Mouse (Mus musculus) midbrain, embryonic 11.5 days (tissue): ENCODE results near the gene Zeb2. TPM values are rescaled to one million over a fixed set of nuclear protein-coding genes. Genes with fewer than 3 reads are reported as not detected.

Experiments
- ATAC-seq: fragments of 200-750 bp; cut with Nextera tagmentation; 2 replicates; pipeline ENCODE4 v1.8.0; 2017; ENCODE audit warnings: moderate TSS enrichment, moderate library complexity; ENCODE audit not compliant: low FRiP score
- DNase-seq: peaks from one replicate; pipeline ENCODE4 v3.0.0; 2015; ENCODE audit warnings: low spot score; ENCODE audit errors: missing footprints
- H3K27ac ChIP-seq: fragments of 300-500 bp; sonication (generic); 2 replicates; pipeline ENCODE4 v1.5.1; 2014; ENCODE audit warnings: low read depth, low read length
- H3K27me3 ChIP-seq: fragments of 300-500 bp; sonication (generic); 2 replicates; pipeline ENCODE4 v1.6.1; 2014; ENCODE audit warnings: mild to moderate bottlenecking, low read length, moderate library complexity, mixed read lengths; ENCODE audit not compliant: control insufficient read depth, insufficient read depth
- H3K36me3 ChIP-seq: fragments of 300-500 bp; sonication (generic); 2 replicates; pipeline ENCODE4 v1.6.1; 2014; ENCODE audit warnings: mild to moderate bottlenecking, low read length, moderate library complexity, mixed read lengths; ENCODE audit not compliant: control insufficient read depth, insufficient read depth
- H3K4me1 ChIP-seq: fragments of 300-500 bp; sonication (generic); 2 replicates; pipeline ENCODE4 v1.6.1; 2014; ENCODE audit warnings: low read length; ENCODE audit not compliant: control insufficient read depth, insufficient read depth
- H3K4me2 ChIP-seq: fragments of 300-500 bp; sonication (generic); 2 replicates; pipeline ENCODE4 v1.6.1; 2014; ENCODE audit warnings: mild to moderate bottlenecking, moderate library complexity
- H3K4me3 ChIP-seq: fragments of 300-500 bp; sonication (generic); 2 replicates; pipeline ENCODE4 v1.5.1; 2014; ENCODE audit warnings: low read depth, low read length
- H3K9ac ChIP-seq: fragments of 300-500 bp; sonication (generic); 2 replicates; pipeline ENCODE4 v1.6.1; 2014; ENCODE audit warnings: low read length
- H3K9me3 ChIP-seq: fragments of 300-500 bp; sonication (generic); 2 replicates; pipeline ENCODE4 v1.6.1; 2016; ENCODE audit warnings: low read length; ENCODE audit not compliant: control insufficient read depth
- WGBS: fragments of 180-500 bp; shearing (Covaris S2); extraction: QIAGEN DNeasy Blood & Tissue Kit; methylation state at CpG from one replicate; pipeline ENCODE4 v1.1.7; 2014; 5-methylcytosine and 5-hydroxymethylcytosine counted together
- polyA plus RNA-seq: library from polyadenylated mRNA; unstranded; fragments of >200 nt; fragmentation: Nextera tagmentation; extraction: Ambion mirVana; gene quantifications from 2 replicates; pipeline ENCODE4 v1.2.1, GENCODE M21; 2014

Zeb2 gene
- polyA plus RNA-seq, 1 experiment from 2014 or later = 61.2 TPM

DNA sequence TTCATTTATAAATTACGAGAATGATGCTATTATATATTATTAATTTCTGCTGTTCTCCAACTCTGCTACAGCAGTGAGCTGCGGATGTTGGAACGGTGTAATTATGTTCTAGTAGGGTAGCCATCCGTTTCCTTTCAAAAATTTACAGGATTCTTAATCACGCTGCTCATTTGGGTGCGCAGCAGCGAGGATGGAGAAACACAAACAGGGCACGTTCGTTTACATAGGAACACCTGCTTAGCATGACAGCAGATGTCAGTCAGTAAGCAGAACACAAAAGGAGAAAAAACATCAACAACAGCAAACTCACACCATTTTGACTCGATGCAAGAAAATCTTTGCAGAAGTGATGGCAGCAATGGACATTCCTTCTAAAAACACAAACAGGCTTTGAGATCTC lies 34.2 kb downstream of the Zeb2 start:
- H3K27ac ChIP-seq = no peak overlapping the region
- H3K9me3 ChIP-seq = no peaks in the 10 kb centered on the region
- H3K4me1 ChIP-seq = peaks cover 42% of the 10 kb centered on the region
- no peaks in the 10 kb centered on the region for H3K27me3 ChIP-seq
- no peak overlapping the region for H3K4me3 ChIP-seq
- H3K36me3 ChIP-seq = no peaks in the 10 kb centered on the region
- ATAC-seq (no peak), DNase-seq (no peak)
- WGBS = 72% methylated on average over 10 of the region's 10 CpGs
- no peak overlapping the region for H3K9ac ChIP-seq
- H3K4me2 ChIP-seq = no peak overlapping the region

- DNase-seq (no peak), ATAC-seq (no peak)
- H3K9me3 ChIP-seq = no peaks in the 10 kb centered on the region
- no peak overlapping the region for H3K27ac ChIP-seq
- no peaks in the 10 kb centered on the region for H3K36me3 ChIP-seq
- H3K4me2 ChIP-seq = no peak overlapping the region
- H3K4me1 ChIP-seq = peaks cover 34% of the 10 kb centered on the region
- no peak overlapping the region for H3K9ac ChIP-seq
- H3K4me3 ChIP-seq = no peak overlapping the region
- WGBS = 66% methylated on average over 4 of the region's 4 CpGs
- H3K27me3 ChIP-seq = no peaks in the 10 kb centered on the region
Measured at GRCm38 (mm10) chr2:45081559-45081958, 35.6 kb downstream of the Zeb2 start.

- no peak for DNase-seq
- Histone ChIP-seq H3K36me3 (no peaks in the 10 kb centered on the region), H3K27ac (no peak overlapping the region), H3K4me1 (peaks cover 29% of the 10 kb centered on the region), H3K9ac (no peak overlapping the region), H3K27me3 (no peaks in the 10 kb centered on the region), H3K9me3 (no peaks in the 10 kb centered on the region), H3K4me2 (no peak overlapping the region), H3K4me3 (no peak overlapping the region)
- no peak for ATAC-seq
- WGBS = 69% methylated on average over 3 of the region's 3 CpGs
Measured at GRCm38 (mm10) chr2:45077938-45078487, 39.2 kb downstream of the Zeb2 start.

DNA sequence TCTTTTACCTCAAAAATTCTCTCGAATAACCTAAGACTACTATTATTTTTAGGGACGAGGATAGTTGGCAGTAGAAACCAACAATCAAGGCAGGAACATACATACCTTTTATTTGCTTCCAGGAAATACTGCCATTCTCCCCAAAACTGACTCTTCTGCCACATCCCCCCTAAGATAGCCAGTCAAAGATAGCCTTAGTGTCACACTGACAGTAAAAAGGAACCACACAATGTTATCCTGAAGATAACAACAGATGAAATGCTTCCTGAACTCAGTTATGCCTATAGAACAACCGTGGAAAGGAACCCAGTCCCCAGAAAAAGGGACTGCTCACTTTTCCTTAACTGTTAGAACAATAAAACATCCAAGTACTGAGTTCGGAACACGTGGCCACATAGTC lies 39.8 kb downstream of the Zeb2 start:
- Histone ChIP-seq H3K4me1 (peaks cover 32% of the 10 kb centered on the region), H3K9me3 (no peaks in the 10 kb centered on the region), H3K4me2 (no peak overlapping the region), H3K36me3 (no peaks in the 10 kb centered on the region), H3K27me3 (no peaks in the 10 kb centered on the region), H3K4me3 (no peak overlapping the region), H3K9ac (no peak overlapping the region), H3K27ac (no peak overlapping the region)
- DNase-seq (no peak), ATAC-seq (no peak)
- WGBS = 87% methylated on average over 5 of the region's 5 CpGs

DNA sequence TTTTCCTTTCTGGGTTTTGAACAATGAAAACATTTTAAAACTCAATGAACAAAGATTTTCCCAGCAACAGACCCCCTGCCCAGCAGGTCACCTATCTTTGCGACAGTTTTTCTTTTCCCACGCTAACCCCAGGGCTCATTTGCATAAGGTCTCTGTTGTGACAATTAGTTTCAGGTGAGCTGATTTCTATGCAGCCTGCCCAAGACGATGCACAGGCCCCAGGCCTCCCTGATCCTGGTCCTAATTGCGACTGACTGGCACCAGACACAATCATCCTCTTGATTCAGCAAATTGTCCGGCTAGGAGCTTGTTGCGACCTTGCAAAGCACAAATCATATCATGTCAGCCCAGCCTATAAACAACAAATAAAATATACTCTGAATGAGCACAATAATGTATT lies 44.2 kb downstream of the Zeb2 start:
- Histone ChIP-seq H3K27me3 (no peaks in the 10 kb centered on the region), H3K36me3 (no peaks in the 10 kb centered on the region), H3K4me2 (no peak overlapping the region), H3K9me3 (no peaks in the 10 kb centered on the region), H3K9ac (no peak overlapping the region), H3K27ac (no peak overlapping the region), H3K4me1 (peaks cover 32% of the 10 kb centered on the region), H3K4me3 (no peak overlapping the region)
- ATAC-seq (peak; percentile 74), DNase-seq (no peak)
- 24% methylated on average over 6 of the region's 6 CpGs for WGBS

DNA sequence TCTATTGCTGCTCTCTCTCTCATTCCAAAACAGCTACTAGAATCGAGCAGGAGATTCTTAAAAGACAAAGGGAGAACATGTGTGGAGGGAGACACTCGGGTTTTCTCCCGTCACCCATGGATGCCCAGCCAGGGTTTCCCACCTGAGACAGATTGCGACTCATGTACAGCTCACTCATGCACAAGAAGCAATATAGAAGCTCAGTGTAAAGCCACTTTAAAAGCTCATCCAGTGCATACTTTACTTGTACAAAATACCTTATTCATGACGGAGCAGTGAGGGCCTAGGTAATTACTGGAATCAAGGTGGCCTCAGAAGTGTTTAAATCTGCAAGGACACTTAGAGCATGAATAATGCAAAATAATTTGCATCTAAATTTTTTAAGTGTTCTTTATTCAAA lies 45.9 kb downstream of the Zeb2 start:
- Histone ChIP-seq H3K9ac (no peak overlapping the region), H3K9me3 (no peaks in the 10 kb centered on the region), H3K4me2 (no peak overlapping the region), H3K4me1 (peaks cover 36% of the 10 kb centered on the region), H3K36me3 (no peaks in the 10 kb centered on the region), H3K4me3 (no peak overlapping the region), H3K27ac (no peak overlapping the region), H3K27me3 (no peaks in the 10 kb centered on the region)
- ATAC-seq (no peak), DNase-seq (no peak)
- WGBS = 60% methylated on average over 5 of the region's 5 CpGs

GRCm38 (mm10) chr2:45070612-45071276 lies 46.5 kb downstream of the Zeb2 start:
- no peaks in the 10 kb centered on the region for H3K9me3 ChIP-seq
- H3K36me3 ChIP-seq = no peaks in the 10 kb centered on the region
- DNase-seq (no peak), ATAC-seq (no peak)
- H3K4me2 ChIP-seq = no peak overlapping the region
- no peak overlapping the region for H3K4me3 ChIP-seq
- H3K27me3 ChIP-seq = no peaks in the 10 kb centered on the region
- peaks cover 36% of the 10 kb centered on the region for H3K4me1 ChIP-seq
- WGBS = 81% methylated on average over 6 of the region's 6 CpGs
- no peak overlapping the region for H3K9ac ChIP-seq
- H3K27ac ChIP-seq = no peak overlapping the region

- DNase-seq = no peak
- no peaks in the 10 kb centered on the region for H3K27me3 ChIP-seq
- H3K9ac ChIP-seq = no peak overlapping the region
- H3K4me2 ChIP-seq = no peak overlapping the region
- no peak overlapping the region for H3K4me3 ChIP-seq
- no peak overlapping the region for H3K27ac ChIP-seq
- ATAC-seq = no peak
- H3K9me3 ChIP-seq = no peaks in the 10 kb centered on the region
- no peaks in the 10 kb centered on the region for H3K36me3 ChIP-seq
- peaks cover 40% of the 10 kb centered on the region for H3K4me1 ChIP-seq
- 71% methylated on average over 7 of the region's 7 CpGs for WGBS
Measured at GRCm38 (mm10) chr2:45068792-45069550, 48.2 kb downstream of the Zeb2 start.

DNA sequence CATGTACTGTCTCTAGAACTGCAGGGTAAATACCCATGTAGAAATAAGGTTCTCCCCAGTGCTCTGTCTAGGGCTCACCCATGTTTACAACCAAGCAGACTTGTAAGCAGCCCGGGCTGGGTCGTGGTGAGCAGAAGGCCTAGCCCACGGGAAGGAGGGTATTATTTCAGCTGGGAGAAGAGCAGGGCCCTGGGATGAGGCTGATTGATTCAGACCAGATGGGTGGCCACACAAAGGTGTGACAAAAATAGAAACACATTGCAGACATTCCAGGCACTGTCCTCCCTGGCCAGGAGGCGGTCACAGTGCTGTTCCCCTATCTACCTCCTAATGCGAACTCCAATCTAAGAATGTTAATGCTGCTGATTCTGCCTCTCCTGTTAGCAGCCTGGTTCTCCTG lies 50.1 kb downstream of the Zeb2 start:
- Histone ChIP-seq H3K27ac (no peak overlapping the region), H3K4me1 (peaks cover 44% of the 10 kb centered on the region), H3K9ac (no peak overlapping the region), H3K27me3 (no peaks in the 10 kb centered on the region), H3K4me2 (no peak overlapping the region), H3K9me3 (no peaks in the 10 kb centered on the region), H3K4me3 (no peak overlapping the region), H3K36me3 (no peaks in the 10 kb centered on the region)
- DNase-seq (no peak), ATAC-seq (peak; percentile 36; the same call in 1 of the 2 replicates)
- 41% methylated on average over 5 of the region's 5 CpGs for WGBS
